Mouse (Mus musculus) gastrocnemius, adult 2 months (tissue): Measurements from ENCODE around the gene Tph1. TPM values are rescaled to one million over a fixed set of nuclear protein-coding genes. Genes with fewer than 3 reads are reported as not detected.

ENCODE experiments used
- DNase-seq: peaks from one replicate; pipeline ENCODE4 v3.0.0; 2022
- H3K27ac ChIP-seq: fragments of 200-600 bp; 2 replicates; pipeline ENCODE4 v1.8.1; 2022; ENCODE audit warnings: mild to moderate bottlenecking
- H3K4me3 ChIP-seq: fragments of 200-600 bp; 2 replicates; pipeline ENCODE4 v1.8.1; 2022; ENCODE audit warnings: mild to moderate bottlenecking, moderate library complexity
- CTCF ChIP-seq: fragments of 200-600 bp; IDR thresholded peaks from 2 replicates; pipeline ENCODE4 v1.8.1; 2022; ENCODE audit warnings: antibody characterized with exemption, mild to moderate bottlenecking, moderate library complexity
- intact Hi-C: fragments of 180-260 bp; cut with DNase I; formaldehyde crosslinking; loops from one replicate; pipeline ENCODE4 v1.15.1; 2025
- total RNA-seq, 2 experiments: library from RNA; stranded (reverse); gene quantifications; 2 replicates each; pipeline ENCODE4 v1.2.3; 2021

Gene Tph1
- total RNA-seq, 2 experiments from 2014 or later, result 0.22 to 0.94 TPM

DNA sequence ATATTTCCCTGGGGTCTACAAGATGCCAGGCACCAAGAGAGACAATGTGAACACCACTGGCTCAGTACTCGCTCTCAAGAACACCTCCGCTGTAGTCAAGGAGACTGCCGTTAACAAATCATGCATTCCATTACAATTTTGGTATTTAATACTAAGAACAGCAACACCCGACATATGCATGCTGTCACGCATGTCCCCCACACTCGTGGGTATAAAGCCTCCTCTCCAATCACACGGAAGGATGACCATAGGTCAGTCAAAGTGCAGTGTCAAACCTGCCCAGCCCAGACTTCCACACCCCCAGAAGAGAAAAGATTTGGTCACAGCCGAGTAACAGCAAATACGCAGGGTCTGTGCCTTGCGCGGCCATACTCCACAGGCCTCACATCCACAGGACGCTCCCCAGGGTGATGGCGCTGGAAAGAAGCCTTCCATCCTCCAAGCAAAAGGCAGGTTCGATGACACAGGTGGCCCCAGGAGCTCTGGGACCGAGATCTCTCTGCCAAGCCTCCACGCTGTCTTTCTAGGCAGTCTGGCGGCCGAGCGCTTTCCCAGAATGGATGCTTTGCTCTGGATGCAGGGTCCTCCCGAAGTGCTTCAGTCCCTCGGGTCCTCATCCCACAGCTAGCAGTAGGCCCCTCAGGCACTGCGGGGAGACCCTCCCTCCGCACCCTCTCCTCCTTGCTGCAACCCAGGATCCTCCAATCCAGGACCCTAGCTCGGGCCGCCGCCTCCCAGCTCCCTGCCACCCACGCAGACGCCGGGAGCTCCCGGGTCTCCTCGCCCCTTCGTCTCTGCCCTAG, 33.2 kb downstream of the Tph1 start:
- no peak for TF ChIP-seq CTCF
- Histone ChIP-seq H3K4me3 (peak overlapping the region; percentile 82), H3K27ac (peak overlapping the region; percentile 81)
- intact Hi-C loops, result no loop called here
- peak; percentile 20 for DNase-seq

DNA sequence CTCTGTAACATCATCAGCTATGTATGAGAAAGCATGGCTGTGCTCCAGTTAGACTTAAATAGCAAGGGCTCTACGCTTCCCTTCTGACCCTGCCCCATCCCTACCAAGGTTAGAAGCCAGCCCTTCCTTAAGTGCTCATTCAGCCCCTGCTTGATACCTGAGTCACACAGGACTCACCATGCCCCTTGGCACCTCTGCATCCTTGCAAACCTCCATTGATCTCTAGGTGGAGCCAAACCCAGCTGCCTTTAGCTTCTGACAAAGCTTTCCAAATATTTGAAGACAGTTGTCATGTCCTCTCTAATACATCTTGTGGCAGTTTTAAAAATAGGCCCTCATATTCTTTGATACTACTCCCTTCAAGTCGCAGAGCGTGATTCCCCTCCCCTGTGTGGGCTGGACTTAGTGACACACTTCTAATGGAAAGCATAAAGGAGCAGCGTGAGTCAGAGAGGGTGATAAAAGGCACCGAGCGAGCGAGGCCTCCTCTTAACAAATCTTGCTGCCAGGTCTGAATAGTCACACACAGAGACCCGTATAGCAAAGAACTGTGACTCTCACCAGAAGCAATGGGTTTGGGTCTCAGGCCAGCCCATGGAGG, 43.9 kb downstream of the Tph1 start:
- Histone ChIP-seq H3K27ac (0 out of 2 replicates have a peak overlapping the region, but pooled peaks have one; percentile 1), H3K4me3 (no peak overlapping the region)
- intact Hi-C loops, result no loop called here
- peak; percentile 20; the same call in 1 of the 2 replicates for TF ChIP-seq CTCF
- DNase-seq, result no peak

DNA sequence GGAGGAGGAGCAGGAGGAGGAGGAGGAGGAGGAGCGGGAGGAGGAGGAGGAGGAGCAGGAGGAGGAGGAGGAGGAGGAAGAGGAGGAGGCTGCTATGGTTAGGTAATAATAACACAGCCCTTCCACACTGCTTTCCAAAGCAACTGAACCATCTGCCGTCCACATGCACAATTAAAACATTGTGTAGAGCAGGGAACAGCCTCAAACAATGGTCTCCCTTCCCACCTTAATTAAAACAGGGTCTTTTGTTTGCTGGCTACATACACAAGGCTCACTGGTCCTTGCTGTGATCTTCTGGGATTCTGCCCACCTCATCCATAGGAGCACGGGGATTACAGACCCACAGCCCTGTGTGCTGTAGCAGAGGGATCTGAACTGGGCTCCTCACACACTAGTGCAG, 48.4 kb downstream of the Tph1 start:
- Histone ChIP-seq H3K4me3 (no peak overlapping the region), H3K27ac (no peak overlapping the region)
- no peak for TF ChIP-seq CTCF
- intact Hi-C loops, result no loop called here
- no peak for DNase-seq

DNA sequence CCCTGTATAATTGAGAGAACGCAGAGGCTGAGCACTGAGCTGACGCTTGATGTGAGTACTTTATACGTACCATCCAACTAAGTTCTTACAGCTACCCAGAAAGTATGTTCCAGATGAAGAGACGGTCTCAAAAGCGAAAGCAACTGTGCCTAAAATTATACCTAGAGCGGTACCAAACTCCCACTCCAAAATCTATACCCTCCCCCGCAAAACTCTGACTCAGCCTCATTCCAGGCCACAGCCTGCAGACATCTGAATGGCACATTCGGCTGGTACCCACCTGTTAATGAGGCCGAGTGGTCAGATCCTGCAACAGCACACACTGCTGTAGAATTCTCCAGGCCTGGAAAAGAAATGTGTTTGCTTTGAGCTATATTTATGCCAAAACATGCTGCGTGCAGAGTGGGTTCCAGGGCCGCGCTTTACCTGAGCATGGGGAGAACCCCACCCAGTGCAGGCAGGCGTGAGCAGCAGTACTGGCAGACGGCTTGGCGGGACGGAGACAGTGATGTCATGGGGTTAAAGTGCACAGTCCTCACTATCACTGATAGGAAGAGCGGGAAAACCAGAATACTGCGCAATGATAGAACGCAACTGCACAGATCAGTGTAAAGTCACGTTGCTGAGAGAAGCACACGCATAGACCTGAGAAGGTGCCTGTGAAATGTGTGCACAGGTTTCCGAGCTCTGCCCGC, 53.8 kb downstream of the Tph1 start:
- no peak for DNase-seq
- intact Hi-C loops, result no loop called here
- TF ChIP-seq CTCF, result no peak
- Histone ChIP-seq H3K27ac (no peak overlapping the region), H3K4me3 (no peak overlapping the region)

DNA sequence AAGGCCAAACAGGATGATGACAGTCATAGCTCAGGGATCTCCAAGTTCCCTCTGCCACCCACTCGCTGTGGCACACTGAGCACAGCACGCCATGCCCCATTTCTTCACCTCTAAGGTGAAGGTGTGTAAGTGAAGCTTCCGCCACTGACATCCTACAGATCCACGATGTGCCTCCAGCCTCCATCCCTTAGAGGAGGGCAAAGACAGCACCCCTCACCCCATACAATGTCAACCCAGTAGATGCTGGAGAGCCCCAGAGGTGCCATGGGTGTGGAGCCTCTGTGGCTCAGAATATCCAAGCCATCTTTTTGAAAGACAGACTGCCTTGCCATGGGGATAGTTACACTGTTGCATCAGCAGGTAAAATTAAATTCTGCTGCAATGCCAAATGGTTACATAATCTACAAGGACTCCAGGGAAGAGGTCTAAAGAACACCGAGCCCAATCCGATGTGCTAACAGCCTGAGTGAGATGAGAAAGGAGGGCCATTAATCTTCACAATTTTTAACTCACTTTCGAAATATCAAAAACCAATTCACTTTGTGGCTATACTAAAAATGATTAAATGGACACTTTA, 55.8 kb downstream of the Tph1 start:
- H3K27ac ChIP-seq, result peak overlapping the region; percentile 89
- intact Hi-C loops, result no loop called here
- no peak for TF ChIP-seq CTCF
- peak; percentile 30 for DNase-seq
- H3K4me3 ChIP-seq, result no peak overlapping the region

DNA sequence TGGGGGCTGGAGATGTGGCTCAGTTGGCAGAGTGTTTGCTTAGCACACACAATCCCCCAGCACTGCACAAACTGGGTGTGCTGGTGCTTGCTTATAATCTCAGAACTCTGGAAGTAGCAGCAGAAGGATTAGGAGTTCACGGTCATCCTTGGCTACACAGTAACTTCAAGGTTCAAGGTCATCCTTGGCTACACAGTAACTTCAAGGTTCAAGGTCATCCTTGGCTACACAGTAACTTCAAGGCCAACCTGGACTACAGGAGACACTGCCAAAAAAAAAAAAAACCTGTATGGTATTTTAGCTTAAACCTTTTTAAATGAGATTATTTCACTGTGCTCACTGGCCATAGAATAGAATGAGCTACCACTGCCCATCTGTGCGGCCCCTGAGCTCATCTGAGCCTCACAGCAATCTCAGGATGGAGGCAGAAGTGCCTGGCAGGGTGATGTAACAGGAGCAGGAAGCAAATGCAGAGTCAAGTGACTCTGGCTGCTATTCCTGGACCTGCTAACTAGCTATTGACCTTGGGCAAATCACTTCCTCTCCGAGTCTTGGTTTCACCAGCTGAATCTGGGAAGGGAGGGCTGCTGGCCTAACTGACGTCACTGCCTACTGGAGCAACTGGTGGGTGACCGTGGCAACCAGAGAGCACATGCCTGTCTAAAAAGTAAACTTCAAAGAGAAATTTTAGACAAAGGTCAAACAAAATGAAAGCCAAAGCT, 56.9 kb downstream of the Tph1 start:
- intact Hi-C loops, result no loop called here
- DNase-seq, result peak; percentile 66
- Histone ChIP-seq H3K4me3 (no peak overlapping the region), H3K27ac (peak overlapping the region; percentile 89)
- no peak for TF ChIP-seq CTCF

DNA sequence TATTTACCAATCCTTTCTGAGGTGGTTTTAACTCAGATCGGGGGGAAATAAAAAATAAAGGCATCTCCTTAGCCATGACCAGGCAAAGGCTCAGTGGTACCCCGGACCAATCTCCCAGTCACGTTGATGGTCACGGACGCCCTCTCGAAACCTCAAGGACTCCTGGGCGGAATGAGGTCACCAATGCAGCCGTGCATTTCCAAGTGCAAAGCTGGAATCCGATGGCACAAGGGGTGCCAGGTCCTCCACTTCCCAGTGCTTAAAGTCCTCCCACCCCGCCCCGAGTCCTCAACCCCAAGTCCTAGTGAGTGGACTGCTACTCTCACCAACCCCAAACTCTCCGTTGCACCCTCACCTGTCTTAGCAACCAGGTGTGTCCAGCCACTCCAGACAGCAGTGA, 58.1 kb downstream of the Tph1 start:
- Histone ChIP-seq H3K27ac (no peak overlapping the region), H3K4me3 (no peak overlapping the region)
- TF ChIP-seq CTCF, result no peak
- intact Hi-C loops, result no loop called here
- DNase-seq, result no peak

DNA sequence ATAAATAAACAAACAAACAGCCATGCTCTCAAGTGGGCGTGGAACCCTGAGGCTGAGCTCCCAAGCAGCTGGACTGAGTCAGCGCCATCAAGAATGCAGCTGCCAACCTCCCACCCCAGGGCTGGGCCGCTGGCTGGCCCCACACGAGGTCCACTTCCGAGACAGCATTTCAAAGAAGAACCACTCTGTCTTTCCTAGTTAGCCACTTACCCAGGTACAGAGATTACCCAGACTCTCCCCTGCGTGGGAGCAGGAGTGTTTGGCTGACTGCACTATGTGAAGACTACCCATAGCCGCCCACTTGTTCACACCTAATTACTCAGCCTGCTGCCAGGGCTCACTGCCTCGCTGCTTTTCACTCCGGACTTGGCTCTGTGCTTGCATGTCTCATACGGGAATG, 59.2 kb downstream of the Tph1 start:
- Histone ChIP-seq H3K27ac (no peak overlapping the region), H3K4me3 (no peak overlapping the region)
- no peak for DNase-seq
- intact Hi-C loops, result no loop called here
- TF ChIP-seq CTCF, result no peak

DNA sequence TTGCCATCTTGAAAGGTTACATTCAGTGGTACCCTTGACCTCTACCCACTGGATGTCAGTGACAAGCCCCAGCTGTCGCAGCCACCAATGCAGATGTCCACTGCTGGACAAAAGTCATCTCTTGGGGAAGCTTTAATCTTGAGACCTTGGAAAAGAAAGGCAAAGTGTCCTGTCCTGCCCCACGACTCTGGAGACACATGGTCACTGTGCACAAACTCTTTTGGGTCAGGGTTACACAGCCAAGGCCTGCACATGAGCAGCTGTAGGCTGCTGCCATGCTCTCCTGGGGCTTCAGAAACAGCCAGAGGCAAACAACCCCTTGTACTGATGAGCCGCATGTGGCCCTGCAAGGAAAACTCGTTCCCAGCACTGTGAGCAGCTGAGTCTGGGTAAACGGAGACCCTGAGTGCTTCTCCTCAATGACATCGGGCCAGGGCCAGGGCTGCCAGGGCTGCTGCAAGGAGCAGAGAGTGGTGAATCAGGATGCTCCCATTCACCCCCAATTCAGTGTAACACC, 59.9 kb downstream of the Tph1 start:
- Histone ChIP-seq H3K4me3 (no peak overlapping the region), H3K27ac (peak overlapping the region; percentile 51; the same call in 1 of the 2 replicates)
- intact Hi-C loops, result no loop called here
- no peak for TF ChIP-seq CTCF
- no peak for DNase-seq

DNA sequence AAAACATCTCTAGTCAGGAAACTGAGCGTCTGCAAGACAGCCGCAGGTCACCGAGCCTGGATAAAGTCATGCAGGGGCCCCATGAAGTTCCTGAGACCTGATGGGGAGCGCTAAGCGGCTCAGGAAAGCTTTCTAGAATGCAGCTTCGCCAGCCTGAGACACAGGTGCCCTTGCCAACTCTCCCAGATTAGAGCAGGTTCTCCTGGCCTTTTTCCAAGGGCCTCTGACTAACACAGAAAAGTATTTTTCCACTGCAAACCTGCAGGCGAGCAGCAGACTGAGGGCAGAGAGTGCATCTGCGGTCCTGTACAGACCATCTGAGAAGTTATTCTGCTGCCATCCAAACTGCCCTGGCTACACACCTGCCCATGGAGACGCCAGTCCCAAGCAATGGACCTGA, 60.4 kb downstream of the Tph1 start:
- H3K27ac ChIP-seq, result peak overlapping the region; percentile 51; the same call in 1 of the 2 replicates
- DNase-seq, result peak; percentile 36
- no peak for TF ChIP-seq CTCF
- no peak overlapping the region for H3K4me3 ChIP-seq
- intact Hi-C loops, result no loop called here

DNA sequence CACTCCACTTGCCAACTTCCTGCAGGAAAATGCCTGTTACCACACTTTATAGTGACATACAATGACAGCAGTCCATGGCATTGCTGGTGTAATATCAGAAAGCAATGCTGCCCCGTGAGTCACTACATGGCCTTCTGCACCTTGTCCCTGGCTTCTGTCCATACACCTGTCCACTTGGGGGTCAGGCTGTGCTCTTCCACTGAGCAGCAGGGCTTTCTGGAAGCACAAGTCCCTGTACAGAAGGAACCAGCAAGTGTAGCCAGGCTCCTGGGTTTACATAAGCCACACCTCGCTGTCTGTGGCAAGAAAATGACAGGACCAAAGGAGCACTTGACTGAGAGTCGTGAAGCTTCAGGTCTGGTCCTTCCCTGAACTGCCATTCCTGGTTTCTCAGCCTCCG, 63.0 kb downstream of the Tph1 start:
- no peak for TF ChIP-seq CTCF

More for the DNA sequence above, 63.0 kb downstream of the Tph1 start:
- no peak for DNase-seq
- no peak overlapping the region for H3K27ac ChIP-seq
- intact Hi-C loops, result loop anchor here (5.0 to 10.0 kb wide), 2 partner anchors 327 to 515 kb away; no protein-coding TSS in a partner anchor
- no peak overlapping the region for H3K4me3 ChIP-seq
